Mouse (Mus musculus) stomach, postnatal 0 days (tissue): ENCODE measurements at regions not wholly inside any gene's neighbourhood (a gene's known extent, or its start where the extent isn't known, plus 50 kb on each side); places are given as distances from the start of the nearest gene placed in this dataset.

Source experiments
- ATAC-seq: fragments of 200-750 bp; cut with Nextera tagmentation; 2 replicates; pipeline ENCODE4 v1.8.0; 2017; ENCODE audit not compliant: low FRiP score, low TSS enrichment
- DNase-seq: peaks from one replicate; pipeline ENCODE4 v3.0.0-alpha.2; 2016; ENCODE audit warnings: low spot score
- H3K27ac ChIP-seq: fragments of 300-500 bp; sonication (generic); replicated peaks from 2 replicates; pipeline ENCODE4 v1.5.1; 2014; ENCODE audit warnings: mild to moderate bottlenecking, control low read depth
- H3K27me3 ChIP-seq: fragments of 300-500 bp; sonication (generic); 2 replicates; pipeline ENCODE4 v1.6.1; 2014; ENCODE audit warnings: low read length; ENCODE audit not compliant: control insufficient read depth, insufficient read depth
- H3K36me3 ChIP-seq: fragments of 300-500 bp; sonication (generic); 2 replicates; pipeline ENCODE4 v1.6.1; 2014; ENCODE audit warnings: low read length, mixed read lengths; ENCODE audit not compliant: control insufficient read depth, insufficient read depth
- H3K4me1 ChIP-seq: fragments of 300-500 bp; sonication (generic); replicated peaks from 2 replicates; pipeline ENCODE4 v1.6.1; 2014; ENCODE audit warnings: antibody characterized with exemption; ENCODE audit not compliant: control insufficient read depth, insufficient read depth
- H3K4me2 ChIP-seq: fragments of 300-500 bp; sonication (generic); replicated peaks from 2 replicates; pipeline ENCODE4 v1.6.1; 2014; ENCODE audit warnings: low read depth, mild to moderate bottlenecking, control low read depth, moderate library complexity
- H3K4me3 ChIP-seq: fragments of 300-500 bp; sonication (generic); 2 replicates; pipeline ENCODE4 v1.5.1; 2014; ENCODE audit warnings: low read depth, low read length, control low read depth
- H3K9ac ChIP-seq: fragments of 300-500 bp; sonication (generic); 2 replicates; pipeline ENCODE4 v1.6.1; 2014; ENCODE audit warnings: mild to moderate bottlenecking, low read length, control low read depth, mixed read lengths
- H3K9me3 ChIP-seq: fragments of 300-500 bp; sonication (generic); 2 replicates; pipeline ENCODE4 v1.6.1; 2016; ENCODE audit warnings: low read length; ENCODE audit not compliant: control insufficient read depth
- CTCF ChIP-seq: IDR thresholded peaks from 2 replicates; pipeline ENCODE4 v1.5.1; 2016; ENCODE audit warnings: antibody characterized with exemption, low read depth, mild to moderate bottlenecking, moderate library complexity
- EP300 ChIP-seq: optimal IDR thresholded peaks from 2 replicates; pipeline ENCODE3; 2016; ENCODE audit warnings: antibody characterized with exemption
- WGBS: fragments of 180-500 bp; shearing (Covaris S2); extraction: QIAGEN DNeasy Blood & Tissue Kit; methylation state at CpG from one replicate; pipeline ENCODE4 v1.1.7; 2014; 5-methylcytosine and 5-hydroxymethylcytosine counted together

DNA sequence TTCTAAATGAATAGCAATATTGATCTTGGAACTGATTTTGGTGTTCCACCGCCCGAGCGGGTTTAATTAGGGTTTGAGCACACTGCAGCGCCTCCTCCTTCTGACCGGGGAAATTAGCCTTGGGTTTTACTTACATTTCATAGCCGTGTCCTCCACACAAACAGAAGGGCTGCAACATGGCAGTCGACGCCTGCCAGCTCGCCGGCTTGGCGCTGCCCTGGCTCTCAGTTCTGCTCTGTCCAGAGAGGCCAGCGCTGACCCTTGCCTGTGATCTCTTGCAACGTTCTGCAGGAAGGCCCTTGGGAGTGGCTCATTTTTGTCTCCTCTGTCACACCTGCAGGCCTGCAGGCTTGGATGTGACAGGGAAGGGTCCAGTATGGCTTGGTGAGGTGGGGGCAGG, 135.2 kb downstream of the Hmg20a start:
- DNase-seq: no peak
- Histone ChIP-seq H3K4me1 (no peaks in the 10 kb centered on the region), H3K4me2 (no peak overlapping the region), H3K4me3 (no peak overlapping the region), H3K27ac (no peak overlapping the region), H3K9ac (no peak overlapping the region), H3K27me3 (no peaks in the 10 kb centered on the region), H3K36me3 (no peaks in the 10 kb centered on the region), H3K9me3 (no peaks in the 10 kb centered on the region)
- no peak for TF ChIP-seq EP300
- no peak for TF ChIP-seq CTCF
- ATAC-seq: no peak
- WGBS: 60% methylated on average over 13 of the region's 13 CpGs

DNA sequence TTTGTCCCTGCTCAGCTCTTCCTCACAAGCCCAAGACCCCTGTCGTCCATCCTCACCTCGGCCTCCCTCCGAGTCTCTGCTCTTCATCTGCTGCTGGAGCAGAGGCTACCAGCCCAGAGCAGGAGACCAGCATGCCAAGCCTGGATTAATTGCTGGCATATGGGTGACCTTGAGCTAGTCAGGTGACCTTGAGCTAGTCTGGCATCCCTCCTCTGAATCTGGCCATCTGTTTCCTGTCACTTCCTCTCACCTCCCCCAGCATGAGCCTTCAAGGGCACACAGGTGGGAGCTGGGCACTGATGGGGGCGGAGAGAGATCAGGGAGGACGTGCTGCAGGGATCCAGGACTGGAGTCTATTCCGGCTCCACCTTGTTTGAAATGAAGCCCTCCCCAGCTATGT, 135.7 kb downstream of the Hmg20a start:
- Histone ChIP-seq H3K4me1 (no peaks in the 10 kb centered on the region), H3K4me2 (no peak overlapping the region), H3K27me3 (no peaks in the 10 kb centered on the region), H3K9me3 (no peaks in the 10 kb centered on the region), H3K9ac (no peak overlapping the region), H3K27ac (no peak overlapping the region), H3K36me3 (no peaks in the 10 kb centered on the region), H3K4me3 (no peak overlapping the region)
- TF ChIP-seq EP300 (no peak), CTCF (no peak)
- 52% methylated on average over 6 of the region's 6 CpGs for WGBS
- DNase-seq (no peak), ATAC-seq (no peak)

DNA sequence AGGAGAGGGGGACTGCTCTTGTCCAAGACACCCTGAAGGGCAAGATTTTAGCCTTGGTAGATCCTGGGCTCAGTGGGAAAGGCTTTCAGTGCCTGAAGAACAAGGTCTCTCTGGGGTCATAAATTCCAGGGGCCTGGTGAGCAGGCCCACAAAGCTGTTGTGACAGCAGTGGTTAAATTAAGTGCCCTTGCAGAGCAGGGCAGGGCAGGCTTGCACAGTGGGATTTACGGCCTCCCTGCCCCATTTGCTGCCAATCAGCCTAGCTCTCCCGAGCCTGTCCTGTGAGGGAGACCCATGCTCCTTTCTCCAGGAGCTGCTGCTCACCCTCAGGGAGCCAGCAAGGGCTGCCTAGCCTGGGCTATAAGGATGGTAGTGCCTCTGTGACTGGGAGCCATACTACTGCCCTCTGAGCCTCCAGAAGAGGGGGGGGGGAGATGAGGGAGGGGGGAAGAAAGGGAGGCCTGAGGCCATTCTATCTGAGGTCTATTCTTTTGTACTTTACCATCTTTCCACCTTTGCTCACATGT, 141.3 kb downstream of the Hmg20a start:
- H3K4me3 ChIP-seq: no peak overlapping the region
- no peaks in the 10 kb centered on the region for H3K27me3 ChIP-seq
- no peak overlapping the region for H3K27ac ChIP-seq
- no peak overlapping the region for H3K4me2 ChIP-seq
- ATAC-seq (no peak), DNase-seq (no peak)
- 48% methylated on average over 2 of the region's 2 CpGs for WGBS
- H3K9ac ChIP-seq: no peak overlapping the region
- TF ChIP-seq EP300 (no peak), CTCF (no peak)
- H3K36me3 ChIP-seq: no peaks in the 10 kb centered on the region
- H3K4me1 ChIP-seq: no peaks in the 10 kb centered on the region
- H3K9me3 ChIP-seq: no peaks in the 10 kb centered on the region

DNA sequence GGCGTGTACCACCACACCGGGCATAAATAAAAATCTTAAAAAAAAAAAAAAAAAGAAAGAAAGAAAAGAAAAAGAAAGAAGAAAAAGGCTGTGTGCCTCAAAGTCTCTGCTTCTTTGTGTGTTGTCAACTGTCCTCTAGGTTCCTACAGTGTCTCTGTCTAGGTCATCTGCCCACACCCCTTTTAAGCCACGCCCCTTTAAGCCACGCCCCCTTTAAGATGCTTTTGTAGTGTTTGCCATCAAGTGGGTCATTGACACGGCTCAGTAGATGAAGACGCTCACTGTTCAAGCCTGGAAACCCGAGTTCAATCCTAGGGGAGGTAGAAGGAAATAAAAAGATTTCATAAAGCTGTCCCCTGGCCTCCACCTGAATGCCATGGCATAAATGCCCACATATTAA, 144.0 kb downstream of the Hmg20a start:
- Histone ChIP-seq H3K27ac (no peak overlapping the region), H3K9ac (no peak overlapping the region), H3K4me1 (no peaks in the 10 kb centered on the region), H3K4me3 (no peak overlapping the region), H3K36me3 (no peaks in the 10 kb centered on the region), H3K9me3 (no peaks in the 10 kb centered on the region), H3K4me2 (no peak overlapping the region), H3K27me3 (no peaks in the 10 kb centered on the region)
- 54% methylated on average over 7 of the region's 7 CpGs for WGBS
- ATAC-seq (no peak), DNase-seq (no peak)
- TF ChIP-seq CTCF: no peak

DNA sequence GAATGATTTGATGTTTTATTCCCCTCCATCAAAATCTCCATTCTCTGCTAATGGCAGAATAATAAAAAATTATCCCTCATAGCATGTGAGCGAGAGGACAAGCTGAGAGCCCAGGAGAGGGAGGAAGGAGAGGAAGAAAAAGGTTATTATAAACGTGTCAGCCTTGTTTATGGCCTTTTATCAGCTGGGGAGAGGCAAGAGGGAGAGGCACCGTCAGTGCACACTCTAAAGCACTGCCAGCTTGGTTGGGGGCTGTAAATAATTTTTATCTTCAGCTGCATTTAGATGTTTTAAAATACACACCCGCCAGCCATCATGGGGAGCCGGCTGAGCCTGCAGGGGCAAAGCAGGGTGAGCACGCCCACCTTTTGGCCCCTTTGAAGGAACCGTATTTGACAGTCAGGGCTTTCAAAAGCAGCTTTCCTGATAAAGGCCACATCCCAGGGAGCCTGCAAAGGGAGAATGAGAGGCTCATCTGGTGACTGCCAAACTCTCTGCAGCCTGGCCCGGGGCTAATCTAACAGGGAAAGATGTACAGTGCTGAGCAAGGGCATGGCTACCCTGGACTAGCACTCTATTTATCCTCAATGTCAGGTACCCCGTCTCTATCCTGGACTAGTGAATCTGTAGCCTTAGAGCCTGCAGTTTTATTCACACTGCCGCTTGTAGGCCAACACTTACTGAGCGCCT, 145.8 kb downstream of the Hmg20a start:
- Histone ChIP-seq H3K9ac (no peak overlapping the region), H3K4me1 (no peaks in the 10 kb centered on the region), H3K27ac (no peak overlapping the region), H3K4me2 (no peak overlapping the region), H3K36me3 (no peaks in the 10 kb centered on the region), H3K9me3 (no peaks in the 10 kb centered on the region), H3K27me3 (no peaks in the 10 kb centered on the region), H3K4me3 (no peak overlapping the region)
- 26% methylated on average over 11 of the region's 11 CpGs for WGBS
- ATAC-seq (no peak), DNase-seq (no peak)
- TF ChIP-seq EP300: no peak
- no peak for TF ChIP-seq CTCF
